ENCODE assay signal across 8 mouse cellular contexts in the genomic region with DNA sequence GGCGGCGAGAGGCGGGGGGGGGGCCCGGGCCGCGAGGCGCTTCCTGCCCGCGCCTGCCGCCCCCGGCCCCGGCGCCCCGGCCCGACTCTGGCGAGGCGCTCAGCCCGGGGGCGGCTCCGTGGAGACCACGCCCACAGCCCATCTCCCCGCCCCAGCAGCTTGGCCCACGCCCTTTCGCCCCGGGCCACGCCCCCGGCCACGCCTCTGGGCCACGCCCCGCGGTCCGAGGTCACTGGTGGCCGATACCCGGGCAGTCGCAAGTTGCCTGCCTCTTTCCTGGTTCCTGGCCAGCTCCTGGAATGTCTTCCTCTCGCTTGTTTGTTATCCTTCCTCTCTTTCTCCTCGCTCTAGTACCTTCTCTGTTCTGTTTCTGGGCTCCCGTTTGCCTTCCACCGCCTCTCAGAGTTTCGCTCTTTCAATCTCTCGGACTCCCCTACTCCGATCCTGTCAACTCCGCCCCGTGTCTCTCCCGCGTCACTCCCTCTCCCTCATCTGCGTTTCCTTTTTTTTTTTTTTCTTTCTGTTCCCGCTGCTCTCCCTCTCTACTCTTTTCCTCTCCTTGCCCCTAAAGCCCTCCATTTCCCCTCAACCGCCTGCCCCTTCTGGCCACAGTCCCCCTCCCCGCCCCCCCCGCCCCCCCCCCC. TPM values are rescaled to one million over a fixed set of nuclear protein-coding genes. Genes with fewer than 3 reads are reported as not detected.
DNase-seq lines count a peak whose midpoint lies in the region.

A gene (minus strand): TSS at position 129 of the 644 bp plus-strand sequence.

- DNase-seq in adrenal gland, adult (ENCODE audit: inconsistent age in 2 of 2, low spot score in 1 of 2): peak; percentile 98 to 100
- DNase-seq in embryo, embryonic 10.5 days (ENCODE audit: low spot score): peak; percentile 91
- DNase-seq in gastrocnemius, postnatal 14 days: peak; percentile 93
- DNase-seq in induced T-regulatory cell, adult 2 months (ENCODE audit: low read depth): peak; percentile 92
- peak; percentile 74 for DNase-seq in left cerebral cortex, adult 8-10 months (ENCODE audit: low spot score in 2 of 2)
- DNase-seq in right cerebral cortex, adult 2 months (ENCODE audit: low spot score in 2 of 2): peak; percentile 81 to 83
- peak; percentile 57 for DNase-seq in urinary bladder, postnatal 10 days (ENCODE audit: low spot score)

- peaks cover 89% of the 10 kb centered on the region for H3K4me1 ChIP-seq in megakaryocyte, embryonic 14.5 days

- peak within 1 kb of the TSS; percentile 94 for H3K4me3 ChIP-seq in megakaryocyte, embryonic 14.5 days (replicated peaks)

- H3K27me3 ChIP-seq in megakaryocyte, embryonic 14.5 days (replicated peaks): peaks cover 43% of the 10 kb centered on the region

- intact Hi-C loops in gastrocnemius, postnatal 14 days (cut with DNase I; ENCODE audit: low total_unique reads): no loop called here

- H3K36me3 ChIP-seq in megakaryocyte, embryonic 14.5 days (replicated peaks; ENCODE audit: low read length): no peaks in the 10 kb centered on the region

- no peaks in the 10 kb centered on the region for H3K9me3 ChIP-seq in megakaryocyte, embryonic 14.5 days

RNA-seq across cellular contexts. Expression of the gene that starts here (rescaled TPM):
- 10 to 100 TPM; 65.6 to 80.3 TPM for total RNA-seq in gastrocnemius, postnatal 14 days (2021)
- total RNA-seq in left cerebral cortex, adult 8-10 months (2022): 100 to 1,000 TPM in 1 of 4 experiments, 10 to 100 TPM in 3; 91.7 to 106 (median 98.0) TPM
- 3.8 and 14.9 TPM in 2 replicates for polyA plus RNA-seq in megakaryocyte, embryonic 14.5 days (2012; ENCODE audit: insufficient read depth, low replicate concordance)

Comparison
In these comparisons a context has a peak if more than half of its experiments do, and no peak if none do; other contexts are left out.
1. Peak in every context shown above with its lines: DNase-seq and H3K4me3 ChIP-seq.